Mouse (Mus musculus) small intestine, adult 2 months (tissue): ENCODE data around the gene Gcnt2.
A peak's percentile ranks its signal among the peaks of the same experiment; 100 is the strongest.

Experiments used
- CTCF ChIP-seq: fragments of 200-500 bp; IDR thresholded peaks from 2 replicates; pipeline ENCODE4 v1.5.1; 2012; ENCODE audit warnings: low read depth, mild to moderate bottlenecking, control low read depth, inconsistent platforms, low read length, moderate library complexity, mixed read lengths; ENCODE audit not compliant: insufficient replicate concordance, insufficient read length; ENCODE audit errors: extremely low read depth
- POLR2A ChIP-seq: fragments of 200-500 bp; IDR thresholded peaks from 2 replicates; pipeline ENCODE4 v1.6.1; 2012; ENCODE audit warnings: low read depth, mild to moderate bottlenecking, control low read depth, inconsistent platforms, low read length, moderate library complexity

- TF ChIP-seq CTCF (no peak), POLR2A (peak; percentile 56; the same call in 1 of the 2 replicates)
Measured at GRCm38 (mm10) chr13:40859652-40860399, at the start of gene Gcnt2.
